Mouse (Mus musculus): ENCODE results near the gene Disc1. TPM values are rescaled to one million over a fixed set of nuclear protein-coding genes. Genes with fewer than 3 reads are reported as not detected.

Gene Disc1
- polyA plus RNA-seq, 1 experiment: 0.12 TPM

- H3K36me3 ChIP-seq (ENCODE audit: control insufficient read depth, insufficient read depth): no peaks in the 10 kb centered on the region
- H3K27me3 ChIP-seq (ENCODE audit: control insufficient read depth, insufficient read depth, insufficient read length): no peaks in the 10 kb centered on the region
- H3ac ChIP-seq (ENCODE audit: control insufficient read depth, insufficient read length, low read depth): no peak overlapping the region
- no peaks in the 10 kb centered on the region for H3K79me2 ChIP-seq (ENCODE audit: control insufficient read depth, insufficient read depth)
- H3K79me3 ChIP-seq (ENCODE audit: low read depth): no peaks in the 10 kb centered on the region
- H3K4me3 ChIP-seq (ENCODE audit: insufficient read depth, poor library complexity, severe bottlenecking): no peak overlapping the region
- TF ChIP-seq MYOG (IDR thresholded peaks at IDR 0.05; ENCODE audit: control insufficient read depth, extremely low read depth, insufficient read length) (no peak), CEBPB (IDR thresholded peaks at IDR 0.05; ENCODE audit: low read depth) (no peak)
Measured at GRCm38 (mm10) chr8:125277071-125277682, 223.2 kb downstream of the Disc1 start.

- TF ChIP-seq MAX (IDR thresholded peaks at IDR 0.05): no peak
- no peak for TF ChIP-seq MYOG (IDR thresholded peaks at IDR 0.05; ENCODE audit: control insufficient read depth, extremely low read depth, insufficient read length)
- no peak for TF ChIP-seq CEBPB (IDR thresholded peaks at IDR 0.05; ENCODE audit: low read depth)
- TF ChIP-seq MYOD1 (IDR thresholded peaks at IDR 0.05; ENCODE audit: control insufficient read depth, insufficient read length, low read depth): no peak
- TF ChIP-seq USF1 (IDR thresholded peaks at IDR 0.05; ENCODE audit: low read depth): no peak
- TF ChIP-seq FOSL1 (IDR thresholded peaks at IDR 0.05; ENCODE audit: insufficient read depth, low read length, poor library complexity, severe bottlenecking): no peak
- Histone ChIP-seq H3K79me2 (ENCODE audit: control insufficient read depth, insufficient read depth) (no peaks in the 10 kb centered on the region), H3K79me3 (ENCODE audit: low read depth) (no peaks in the 10 kb centered on the region), H3K4me3 (ENCODE audit: insufficient read depth, poor library complexity, severe bottlenecking) (no peak overlapping the region), H3ac (ENCODE audit: control insufficient read depth, insufficient read length, low read depth) (no peak overlapping the region), H3K36me3 (ENCODE audit: control insufficient read depth, insufficient read depth) (no peaks in the 10 kb centered on the region), H3K27me3 (ENCODE audit: control insufficient read depth, insufficient read depth, insufficient read length) (no peaks in the 10 kb centered on the region)
Measured at GRCm38 (mm10) chr8:125279156-125279555, 225.2 kb downstream of the Disc1 start.

- Histone ChIP-seq H3K79me2 (ENCODE audit: control insufficient read depth, insufficient read depth) (no peaks in the 10 kb centered on the region), H3K27me3 (ENCODE audit: control insufficient read depth, insufficient read depth, insufficient read length) (no peaks in the 10 kb centered on the region), H3K4me3 (ENCODE audit: insufficient read depth, poor library complexity, severe bottlenecking) (no peak overlapping the region), H3K79me3 (ENCODE audit: low read depth) (no peaks in the 10 kb centered on the region), H3ac (ENCODE audit: control insufficient read depth, insufficient read length, low read depth) (no peak overlapping the region), H3K36me3 (ENCODE audit: control insufficient read depth, insufficient read depth) (no peaks in the 10 kb centered on the region)
- no peak for TF ChIP-seq MYOD1 (IDR thresholded peaks at IDR 0.05; ENCODE audit: control insufficient read depth, insufficient read length, low read depth)
- TF ChIP-seq MYOG (IDR thresholded peaks at IDR 0.05; ENCODE audit: control insufficient read depth, extremely low read depth, insufficient read length): no peak
- TF ChIP-seq MAX (IDR thresholded peaks at IDR 0.05): no peak
Measured at GRCm38 (mm10) chr8:125279892-125280291, 225.9 kb downstream of the Disc1 start.

- Histone ChIP-seq H3K79me3 (ENCODE audit: low read depth) (no peaks in the 10 kb centered on the region), H3K79me2 (ENCODE audit: control insufficient read depth, insufficient read depth) (no peaks in the 10 kb centered on the region), H3K36me3 (ENCODE audit: control insufficient read depth, insufficient read depth) (no peaks in the 10 kb centered on the region), H3K27me3 (ENCODE audit: control insufficient read depth, insufficient read depth, insufficient read length) (no peaks in the 10 kb centered on the region), H3ac (ENCODE audit: control insufficient read depth, insufficient read length, low read depth) (no peak overlapping the region), H3K4me3 (ENCODE audit: insufficient read depth, poor library complexity, severe bottlenecking) (no peak overlapping the region)
- TF ChIP-seq MYOG (IDR thresholded peaks at IDR 0.05; ENCODE audit: control insufficient read depth, extremely low read depth, insufficient read length) (no peak), FOSL1 (IDR thresholded peaks at IDR 0.05; ENCODE audit: insufficient read depth, low read length, poor library complexity, severe bottlenecking) (no peak), CEBPB (IDR thresholded peaks at IDR 0.05; ENCODE audit: low read depth) (no peak), CTCF (IDR thresholded peaks at IDR 0.05; ENCODE audit: control insufficient read depth, insufficient read depth, insufficient read length) (no peak), MYOD1 (IDR thresholded peaks at IDR 0.05; ENCODE audit: control insufficient read depth, insufficient read length, low read depth) (no peak), MAX (IDR thresholded peaks at IDR 0.05) (no peak), USF1 (IDR thresholded peaks at IDR 0.05; ENCODE audit: low read depth) (no peak)
Measured at GRCm38 (mm10) chr8:125282531-125282930, 228.5 kb downstream of the Disc1 start.

- no peak overlapping the region for H3K4me3 ChIP-seq (ENCODE audit: insufficient read depth, poor library complexity, severe bottlenecking)
- no peak overlapping the region for H3ac ChIP-seq (ENCODE audit: control insufficient read depth, insufficient read length, low read depth)
- no peak for TF ChIP-seq MAX (IDR thresholded peaks at IDR 0.05)
- TF ChIP-seq CTCF (IDR thresholded peaks at IDR 0.05; ENCODE audit: control insufficient read depth, insufficient read depth, insufficient read length): no peak
- no peak for TF ChIP-seq CEBPB (IDR thresholded peaks at IDR 0.05; ENCODE audit: low read depth)
- no peak for TF ChIP-seq FOSL1 (IDR thresholded peaks at IDR 0.05; ENCODE audit: insufficient read depth, low read length, poor library complexity, severe bottlenecking)
- TF ChIP-seq MYOG (IDR thresholded peaks at IDR 0.05; ENCODE audit: control insufficient read depth, extremely low read depth, insufficient read length): no peak
- TF ChIP-seq MYOD1 (IDR thresholded peaks at IDR 0.05; ENCODE audit: control insufficient read depth, insufficient read length, low read depth): no peak
- TF ChIP-seq USF1 (IDR thresholded peaks at IDR 0.05; ENCODE audit: low read depth): no peak
- no peaks in the 10 kb centered on the region for H3K79me3 ChIP-seq (ENCODE audit: low read depth)
- peaks cover 6% of the 10 kb centered on the region for H3K79me2 ChIP-seq (ENCODE audit: control insufficient read depth, insufficient read depth)
- H3K36me3 ChIP-seq (ENCODE audit: control insufficient read depth, insufficient read depth): no peaks in the 10 kb centered on the region
- no peaks in the 10 kb centered on the region for H3K27me3 ChIP-seq (ENCODE audit: control insufficient read depth, insufficient read depth, insufficient read length)
Measured at GRCm38 (mm10) chr8:125283542-125283941, 229.5 kb downstream of the Disc1 start.

- H3K36me3 ChIP-seq (ENCODE audit: control insufficient read depth, insufficient read depth): no peaks in the 10 kb centered on the region
- H3K79me2 ChIP-seq (ENCODE audit: control insufficient read depth, insufficient read depth): peaks cover 6% of the 10 kb centered on the region
- TF ChIP-seq MAX (IDR thresholded peaks at IDR 0.05): no peak
- no peak for TF ChIP-seq MYOD1 (IDR thresholded peaks at IDR 0.05; ENCODE audit: control insufficient read depth, insufficient read length, low read depth)
- TF ChIP-seq CEBPB (IDR thresholded peaks at IDR 0.05; ENCODE audit: low read depth): no peak
- no peak for TF ChIP-seq USF1 (IDR thresholded peaks at IDR 0.05; ENCODE audit: low read depth)
- TF ChIP-seq CTCF (IDR thresholded peaks at IDR 0.05; ENCODE audit: control insufficient read depth, insufficient read depth, insufficient read length): no peak
- no peak for TF ChIP-seq MYOG (IDR thresholded peaks at IDR 0.05; ENCODE audit: control insufficient read depth, extremely low read depth, insufficient read length)
- no peak for TF ChIP-seq FOSL1 (IDR thresholded peaks at IDR 0.05; ENCODE audit: insufficient read depth, low read length, poor library complexity, severe bottlenecking)
- H3K27me3 ChIP-seq (ENCODE audit: control insufficient read depth, insufficient read depth, insufficient read length): no peaks in the 10 kb centered on the region
- H3K4me3 ChIP-seq (ENCODE audit: insufficient read depth, poor library complexity, severe bottlenecking): no peak overlapping the region
- no peak overlapping the region for H3ac ChIP-seq (ENCODE audit: control insufficient read depth, insufficient read length, low read depth)
- no peaks in the 10 kb centered on the region for H3K79me3 ChIP-seq (ENCODE audit: low read depth)
Measured at GRCm38 (mm10) chr8:125284875-125285274, 230.9 kb downstream of the Disc1 start.
